Mouse (Mus musculus) myocyte (in vitro differentiated cells): ENCODE measurements around the gene Dnajc15.

Source experiments
- CEBPB ChIP-seq: IDR thresholded peaks from 2 replicates; pipeline ENCODE4 v1.6.1; 2011; ENCODE audit warnings: mild to moderate bottlenecking, moderate library complexity; ENCODE audit not compliant: poor library complexity, insufficient read depth, severe bottlenecking
- MYOG ChIP-seq, 3 experiments: IDR thresholded peaks; one replicate each; pipeline ENCODE4 v1.6.1; 2011; ENCODE audit warnings: control low read depth in 2 of 3, low read depth in 2 of 3, mild to moderate bottlenecking in 2 of 3; ENCODE audit not compliant: insufficient read length in 2 of 3, control insufficient read depth in 1 of 3, insufficient read depth in 1 of 3
- POLR2A ChIP-seq: IDR thresholded peaks from one replicate; pipeline ENCODE4 v1.6.1; 2011; ENCODE audit warnings: low read depth, mild to moderate bottlenecking, control low read depth, moderate library complexity; ENCODE audit not compliant: insufficient read length
- POLR2AphosphoS2 ChIP-seq: IDR thresholded peaks from one replicate; pipeline ENCODE4 v1.6.1; 2011; ENCODE audit warnings: low read depth, control low read depth; ENCODE audit not compliant: insufficient read length
- TCF12 ChIP-seq: IDR thresholded peaks from one replicate; pipeline ENCODE4 v1.6.1; 2011; ENCODE audit warnings: mild to moderate bottlenecking, control low read depth; ENCODE audit not compliant: poor library complexity, insufficient read depth, severe bottlenecking
- USF1 ChIP-seq: IDR thresholded peaks from one replicate; pipeline ENCODE4 v1.6.1; 2011; ENCODE audit warnings: low read depth, mild to moderate bottlenecking, control low read depth, moderate library complexity

GRCm38 (mm10) chr14:77860841-77861560 is 13.9 kb downstream of the Dnajc15 start:
- no peak for TF ChIP-seq USF1
- TF ChIP-seq POLR2A: no peak
- TF ChIP-seq TCF12: no peak
- TF ChIP-seq CEBPB: no peak
- no peak for TF ChIP-seq MYOG (IDR thresholded peaks at IDR 0.05; ENCODE audit: control insufficient read depth in 1 of 3, insufficient read depth in 1 of 3, insufficient read length in 2 of 3, low read depth in 2 of 3)
- no peak for TF ChIP-seq POLR2AphosphoS2
